Mouse (Mus musculus): Measurements from ENCODE around the gene Zfp189.
A peak's percentile ranks its signal among the peaks of the same experiment; 100 is the strongest.

The Zfp189 gene

DNA sequence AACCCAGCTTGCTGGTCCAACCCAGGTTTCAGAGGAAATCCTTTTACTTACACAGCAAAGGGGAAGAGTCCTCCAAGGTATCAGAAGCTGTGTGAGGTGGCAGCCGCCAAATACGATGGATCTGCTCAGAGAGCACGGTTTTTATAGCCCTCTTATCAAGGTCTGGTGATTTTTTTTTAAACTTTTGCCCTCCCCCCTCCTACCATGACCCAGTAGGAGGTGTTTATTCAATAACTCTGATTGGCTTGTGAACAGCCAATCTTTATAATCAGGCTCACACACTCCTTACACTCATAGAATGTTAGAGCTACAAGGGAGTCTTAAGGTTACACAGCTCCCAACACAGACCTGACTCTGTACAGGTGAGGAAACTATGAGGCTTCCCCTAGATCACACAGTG is 28.4 kb downstream of the Zfp189 start, which contains the start of gene Aldob:
TSS of gene Aldob (minus strand) at position 164 of the 400 bp plus-strand sequence.
- no peaks in the 10 kb centered on the region for H3K4me1 ChIP-seq (replicated peaks; ENCODE audit: low read depth, low read length)
- TF ChIP-seq POU5F1 (IDR thresholded peaks at IDR 0.05; ENCODE audit: borderline replicate concordance, low read length) (no peak), CTCF (conservative IDR thresholded peaks at IDR 0.05; ENCODE audit: low read length) (no peak), NANOG (IDR thresholded peaks at IDR 0.05; ENCODE audit: borderline replicate concordance, low read length) (no peak)
- H3K36me3 ChIP-seq (ENCODE audit: insufficient read depth, low read length), result no peaks in the 10 kb centered on the region
- no peaks in the 10 kb centered on the region for H3K9me3 ChIP-seq (ENCODE audit: low read length)
- H3K27me3 ChIP-seq (ENCODE audit: insufficient read depth, low read length), result no peaks in the 10 kb centered on the region
- no peak within 1 kb of the TSS for H3K4me3 ChIP-seq (replicated peaks; ENCODE audit: low read length)

DNA sequence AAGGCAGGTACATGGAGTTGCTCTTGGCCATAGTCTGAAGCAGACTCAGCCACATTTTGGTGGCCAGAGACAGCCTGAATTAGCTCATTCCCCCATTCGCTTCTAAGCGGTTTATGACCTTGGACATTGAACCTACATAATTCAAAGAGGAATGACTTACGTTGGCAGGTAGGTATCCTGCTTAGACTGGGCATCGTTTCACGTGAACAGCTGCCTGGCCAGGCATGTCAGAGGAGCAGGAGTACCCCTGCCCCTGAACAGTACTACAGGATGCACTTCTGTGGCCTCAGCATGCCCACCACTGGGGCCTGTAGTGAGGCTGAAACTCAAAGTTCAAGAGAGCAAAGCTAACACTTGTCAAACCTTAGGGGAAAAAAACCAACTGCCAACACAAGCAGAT is 32.4 kb downstream of the Zfp189 start:
- Histone ChIP-seq H3K4me1 (replicated peaks; ENCODE audit: low read depth, low read length) (no peaks in the 10 kb centered on the region), H3K27me3 (ENCODE audit: insufficient read depth, low read length) (no peaks in the 10 kb centered on the region), H3K4me3 (replicated peaks; ENCODE audit: low read length) (no peak overlapping the region), H3K9me3 (ENCODE audit: low read length) (no peaks in the 10 kb centered on the region), H3K36me3 (ENCODE audit: insufficient read depth, low read length) (no peaks in the 10 kb centered on the region)
- TF ChIP-seq NANOG (IDR thresholded peaks at IDR 0.05; ENCODE audit: borderline replicate concordance, low read length) (no peak), CTCF (conservative IDR thresholded peaks at IDR 0.05; ENCODE audit: low read length) (no peak), POU5F1 (IDR thresholded peaks at IDR 0.05; ENCODE audit: borderline replicate concordance, low read length) (no peak)

DNA sequence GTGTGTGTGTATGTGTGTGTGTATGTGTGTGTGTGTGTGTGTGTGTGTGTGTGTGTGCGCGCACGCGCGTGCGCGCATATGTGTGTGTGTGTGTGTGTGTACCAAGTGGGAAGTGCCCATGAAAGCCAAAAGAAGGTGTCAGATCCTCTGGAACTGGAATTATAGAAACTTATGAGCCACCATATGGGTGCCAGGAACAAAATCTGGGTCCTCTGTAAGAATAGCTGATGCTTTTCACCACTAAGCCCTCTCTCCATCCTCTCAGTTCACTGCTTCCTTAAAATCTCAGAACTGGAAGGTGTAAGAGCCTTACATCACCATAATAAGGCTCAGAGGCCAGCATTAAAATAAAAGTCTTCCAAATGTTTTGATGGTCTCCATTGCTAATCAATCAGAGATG is 36.4 kb downstream of the Zfp189 start:
- Histone ChIP-seq H3K36me3 (ENCODE audit: insufficient read depth, low read length) (no peaks in the 10 kb centered on the region), H3K4me1 (replicated peaks; ENCODE audit: low read depth, low read length) (no peaks in the 10 kb centered on the region), H3K27me3 (ENCODE audit: insufficient read depth, low read length) (no peaks in the 10 kb centered on the region; the same call in 1 of the 2 replicates), H3K9me3 (ENCODE audit: low read length) (no peaks in the 10 kb centered on the region), H3K4me3 (replicated peaks; ENCODE audit: low read length) (no peak overlapping the region)
- TF ChIP-seq POU5F1 (IDR thresholded peaks at IDR 0.05; ENCODE audit: borderline replicate concordance, low read length), result no peak
- TF ChIP-seq CTCF (conservative IDR thresholded peaks at IDR 0.05; ENCODE audit: low read length), result no peak
- no peak for TF ChIP-seq NANOG (IDR thresholded peaks at IDR 0.05; ENCODE audit: borderline replicate concordance, low read length)

GRCm38 (mm10) chr4:49558181-49558580 is 37.2 kb downstream of the Zfp189 start:
- Histone ChIP-seq H3K4me3 (replicated peaks; ENCODE audit: low read length) (no peak overlapping the region), H3K36me3 (ENCODE audit: insufficient read depth, low read length) (no peaks in the 10 kb centered on the region), H3K9me3 (ENCODE audit: low read length) (no peaks in the 10 kb centered on the region), H3K4me1 (replicated peaks; ENCODE audit: low read depth, low read length) (no peaks in the 10 kb centered on the region), H3K27me3 (ENCODE audit: insufficient read depth, low read length) (no peaks in the 10 kb centered on the region; the same call in 1 of the 2 replicates)
- TF ChIP-seq CTCF (conservative IDR thresholded peaks at IDR 0.05; ENCODE audit: low read length), result no peak
- TF ChIP-seq NANOG (IDR thresholded peaks at IDR 0.05; ENCODE audit: borderline replicate concordance, low read length), result no peak
- TF ChIP-seq POU5F1 (IDR thresholded peaks at IDR 0.05; ENCODE audit: borderline replicate concordance, low read length), result no peak

DNA sequence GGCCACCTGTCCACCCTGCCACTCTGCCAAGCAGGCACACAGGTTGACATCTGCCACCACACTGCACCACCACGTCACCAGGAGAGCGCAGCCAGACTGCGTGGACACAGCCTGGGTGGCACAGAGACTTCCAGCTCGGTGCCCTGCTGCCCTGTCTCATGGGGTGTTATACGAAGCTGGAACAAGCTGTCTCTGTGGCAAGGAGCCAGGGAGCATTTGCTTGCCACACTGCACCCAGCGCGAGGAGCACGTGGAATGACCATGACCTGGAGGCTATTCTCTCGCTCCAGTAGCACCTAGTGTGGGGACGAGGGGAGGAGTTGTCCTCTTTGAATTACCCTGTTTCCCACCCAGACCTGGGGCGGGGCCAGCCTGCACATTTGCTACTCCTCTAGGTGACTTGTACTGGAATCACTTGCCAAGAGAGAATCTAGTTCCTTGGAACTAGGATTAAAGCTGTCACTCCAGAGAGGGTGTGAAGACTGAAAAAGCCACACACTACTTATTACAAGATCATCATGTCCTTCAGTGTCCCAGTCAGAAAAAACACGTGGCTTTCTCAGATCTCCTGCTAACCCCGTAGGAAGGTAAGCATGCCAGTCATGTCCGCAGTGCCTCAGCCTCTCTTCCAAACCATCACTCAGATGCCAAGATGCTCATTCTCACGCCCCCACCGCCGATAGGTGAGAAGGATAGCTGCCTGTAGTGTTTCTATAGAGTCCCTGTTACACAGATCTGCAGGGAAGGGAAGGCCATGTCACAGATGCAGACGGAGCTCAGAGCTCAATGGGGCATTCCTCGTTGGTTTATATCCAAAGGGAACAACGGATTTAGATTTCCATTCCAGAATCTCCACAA is 39.2 kb downstream of the Zfp189 start:
- Histone ChIP-seq H3K36me3 (ENCODE audit: insufficient read depth, low read length) (no peaks in the 10 kb centered on the region), H3K4me1 (replicated peaks; ENCODE audit: low read depth, low read length) (no peaks in the 10 kb centered on the region)
- no peak for TF ChIP-seq POU5F1 (IDR thresholded peaks at IDR 0.05; ENCODE audit: borderline replicate concordance, low read length)
- no peak for TF ChIP-seq CTCF (conservative IDR thresholded peaks at IDR 0.05; ENCODE audit: low read length)
- no peak for TF ChIP-seq NANOG (IDR thresholded peaks at IDR 0.05; ENCODE audit: borderline replicate concordance, low read length)

DNA sequence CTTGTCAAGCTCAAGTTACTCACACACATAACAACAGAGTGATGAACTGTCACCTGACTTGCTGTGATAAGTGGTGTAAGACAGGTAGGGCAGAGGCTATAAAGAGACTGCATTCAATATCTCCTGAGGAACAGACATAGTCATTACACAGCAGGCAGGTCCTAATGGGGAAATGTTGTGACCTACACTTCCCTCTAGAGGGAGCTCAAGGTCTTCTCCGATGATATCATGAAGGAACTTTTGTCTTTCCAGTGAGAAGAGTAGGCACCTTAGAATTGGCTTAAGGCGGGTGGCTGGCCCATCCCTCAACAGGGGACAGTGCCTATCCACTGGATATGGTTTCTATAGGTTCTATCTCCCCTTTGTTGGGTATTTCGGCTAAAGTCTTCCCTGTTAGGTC is 46.6 kb downstream of the Zfp189 start:
- Histone ChIP-seq H3K9me3 (ENCODE audit: low read length) (no peaks in the 10 kb centered on the region), H3K4me1 (replicated peaks; ENCODE audit: low read depth, low read length) (no peaks in the 10 kb centered on the region), H3K36me3 (ENCODE audit: insufficient read depth, low read length) (no peaks in the 10 kb centered on the region), H3K4me3 (replicated peaks; ENCODE audit: low read length) (no peak overlapping the region), H3K27me3 (ENCODE audit: insufficient read depth, low read length) (0 out of 2 replicates have a peak, but pooled peaks cover 3% of the 10 kb centered on the region)
- TF ChIP-seq NANOG (IDR thresholded peaks at IDR 0.05; ENCODE audit: borderline replicate concordance, low read length) (no peak), POU5F1 (IDR thresholded peaks at IDR 0.05; ENCODE audit: borderline replicate concordance, low read length) (no peak), CTCF (conservative IDR thresholded peaks at IDR 0.05; ENCODE audit: low read length) (peak; percentile 79)

More for the DNA sequence above, 39.2 kb downstream of the Zfp189 start:
- peaks cover 3% of the 10 kb centered on the region; the same call in 1 of the 2 replicates for H3K27me3 ChIP-seq (ENCODE audit: insufficient read depth, low read length)
- H3K9me3 ChIP-seq (ENCODE audit: low read length), result no peaks in the 10 kb centered on the region
- no peak overlapping the region for H3K4me3 ChIP-seq (replicated peaks; ENCODE audit: low read length)

GRCm38 (mm10) chr4:49572194-49572593 is 51.2 kb downstream of the Zfp189 start:
- Histone ChIP-seq H3K27me3 (ENCODE audit: insufficient read depth, low read length) (no peaks in the 10 kb centered on the region), H3K9me3 (ENCODE audit: low read length) (no peaks in the 10 kb centered on the region), H3K36me3 (ENCODE audit: insufficient read depth, low read length) (no peaks in the 10 kb centered on the region), H3K4me1 (replicated peaks; ENCODE audit: low read depth, low read length) (no peaks in the 10 kb centered on the region), H3K4me3 (replicated peaks; ENCODE audit: low read length) (no peak overlapping the region)
- TF ChIP-seq POU5F1 (IDR thresholded peaks at IDR 0.05; ENCODE audit: borderline replicate concordance, low read length), result no peak
- no peak for TF ChIP-seq CTCF (conservative IDR thresholded peaks at IDR 0.05; ENCODE audit: low read length)
- TF ChIP-seq NANOG (IDR thresholded peaks at IDR 0.05; ENCODE audit: borderline replicate concordance, low read length), result no peak

Data from E14TG2a.4 (cell line).